Mouse (Mus musculus) adipose tissue, adult 10 weeks (tissue): ENCODE measurements around the gene Zfp989. TPM values are rescaled to one million over a fixed set of nuclear protein-coding genes. Genes with fewer than 3 reads are reported as not detected.

Source experiments
- polyA plus RNA-seq: library from polyadenylated mRNA; stranded (reverse); fragments of 350-450 nt; fragmentation: Illumina TruSeq; extraction: RNeasy Lipid Tissue Mini Kit (QIAGEN cat#74804); gene quantifications from one replicate; pipeline ENCODE4 v1.2.3, GENCODE M21; 2014; ENCODE audit warnings: low read depth, low replicate concordance

Zfp989 gene
- not detected for polyA plus RNA-seq

GRCm38 (mm10) chr4:146971757-146972156, at the start of gene Zfp989:
Gene Zfp989 (plus strand): TSS chr4:146971976.

DNA sequence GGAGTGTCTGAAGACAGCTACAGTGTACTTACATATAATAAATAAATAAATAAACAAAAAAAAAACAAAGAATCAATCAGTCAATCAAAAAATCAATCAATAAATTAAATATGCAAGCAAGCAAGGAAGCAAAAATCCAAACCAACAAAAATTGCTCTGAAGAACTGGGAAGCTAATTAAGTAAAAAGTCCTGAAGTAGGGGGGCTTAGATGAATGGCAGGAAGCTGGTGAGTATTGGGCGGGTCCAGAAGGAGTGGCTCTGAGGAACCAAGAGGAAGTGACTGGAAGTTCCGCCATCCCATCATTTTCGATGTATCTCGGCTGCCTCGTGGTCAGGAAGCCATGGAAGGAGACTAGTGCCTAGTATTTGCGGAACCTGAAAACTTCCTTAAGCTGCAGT, 49.8 kb downstream of the Zfp989 start, which contains the start of gene Rex2:
Gene Rex2, plus strand, starts transcription at position 301 of the 400 bp plus-strand sequence.

Other genes with a start within 250 kb of the Zfp989 start
- not detected for gene Gm21411, start 62.4 kb upstream of the Zfp989 start, polyA plus RNA-seq
- 0.21 TPM for gene Rex2, start 49.9 kb downstream of the Zfp989 start, polyA plus RNA-seq
- gene Zfp991, start 160.1 kb downstream of the Zfp989 start, polyA plus RNA-seq = 13.3 TPM